Mouse (Mus musculus) liver, embryonic 14.5 days (tissue): ENCODE results near the gene Eif4g2. TPM values are rescaled to one million over a fixed set of nuclear protein-coding genes. Genes with fewer than 3 reads are reported as not detected.
A peak's percentile ranks its signal among the peaks of the same experiment; 100 is the strongest.

ENCODE experiments used
- ATAC-seq: fragments of 200-750 bp; cut with Nextera tagmentation; 2 replicates; pipeline ENCODE4 v1.8.0; 2017; ENCODE audit warnings: moderate number of reproducible peaks, mild to moderate bottlenecking, moderate library complexity; ENCODE audit not compliant: insufficient read depth
- DNase-seq, 3 experiments: peaks; one replicate each; pipeline ENCODE4 v3.0.0-alpha.2; 2012 to 2013; ENCODE audit warnings: low read depth in 3 of 3, low spot score in 3 of 3
- H3K27ac ChIP-seq: fragments of 300-500 bp; sonication (generic); 2 replicates; pipeline ENCODE4 v1.5.1; 2014; ENCODE audit warnings: moderate library complexity, mild to moderate bottlenecking, control low read depth, inconsistent platforms
- H3K27me3 ChIP-seq: fragments of 300-500 bp; sonication (generic); 2 replicates; pipeline ENCODE4 v1.6.1; 2014; ENCODE audit warnings: mild to moderate bottlenecking, low read length, moderate library complexity; ENCODE audit not compliant: control insufficient read depth, insufficient read depth
- H3K36me3 ChIP-seq: fragments of 300-500 bp; sonication (generic); replicated peaks from 2 replicates; pipeline ENCODE4 v1.6.1; 2014; ENCODE audit warnings: low read depth; ENCODE audit not compliant: control insufficient read depth, insufficient read depth
- H3K4me1 ChIP-seq, 2 experiments: fragments of 200-500 bp in 1 of 2; fragments of 300-500 bp in 1 of 2; sonication (generic) in 1 of 2; replicated peaks; 2 replicates each; pipeline ENCODE4 v1.6.1; 2012 to 2014; ENCODE audit warnings: antibody characterized with exemption in 1 of 2, inconsistent platforms in 1 of 2, low read length in 1 of 2; ENCODE audit not compliant: control insufficient read depth in 2 of 2, insufficient read depth in 2 of 2
- H3K4me2 ChIP-seq: fragments of 300-500 bp; sonication (generic); 2 replicates; pipeline ENCODE4 v1.6.1; 2014; ENCODE audit warnings: low read depth, mild to moderate bottlenecking, control low read depth, moderate library complexity
- H3K4me3 ChIP-seq, 2 experiments: fragments of 200-500 bp in 1 of 2; fragments of 300-500 bp in 1 of 2; sonication (generic) in 1 of 2; 2 replicates each; pipeline ENCODE4 v1.5.1; 2012 to 2014; ENCODE audit warnings: low read depth in 2 of 2, low read length in 2 of 2, mild to moderate bottlenecking in 2 of 2, control low read depth in 1 of 2, inconsistent platforms in 1 of 2, moderate library complexity in 1 of 2; ENCODE audit not compliant: insufficient read depth in 1 of 2
- H3K9ac ChIP-seq: fragments of 300-500 bp; sonication (generic); replicated peaks from 2 replicates; pipeline ENCODE4 v1.6.1; 2014; ENCODE audit warnings: mild to moderate bottlenecking, control low read depth, moderate library complexity
- H3K9me3 ChIP-seq: fragments of 300-500 bp; sonication (generic); 2 replicates; pipeline ENCODE4 v1.6.1; 2016; ENCODE audit warnings: low read length, mixed read lengths; ENCODE audit not compliant: control insufficient read depth
- CTCF ChIP-seq: IDR thresholded peaks from 2 replicates; pipeline ENCODE4 v1.5.1; 2016; ENCODE audit warnings: antibody characterized with exemption, low read depth, control low read depth
- EP300 ChIP-seq: IDR thresholded peaks from 2 replicates; pipeline ENCODE4 v1.6.1; 2016; ENCODE audit warnings: antibody characterized with exemption, low read depth
- WGBS: fragments of 180-500 bp; shearing (Covaris S2); extraction: QIAGEN DNeasy Blood & Tissue Kit; methylation state at CpG from one replicate; pipeline ENCODE4 v1.1.7; 2014; ENCODE audit not compliant: insufficient replicate concordance; 5-methylcytosine and 5-hydroxymethylcytosine counted together
- polyA plus RNA-seq, 2 experiments: library from polyadenylated mRNA; depleted of rRNA in 1 of 2; stranded (reverse) in 1 of 2; unstranded in 1 of 2; fragments of >200 nt; fragmentation: Nextera tagmentation in 1 of 2; extraction: Ambion mirVana in 1 of 2; gene quantifications; 2 replicates each; pipeline versions ENCODE4 v1.2.1 to v1.2.3; 2012 to 2014

Eif4g2 gene
- polyA plus RNA-seq (2012; rRNA removed), result 63.6 and 135 TPM in 2 replicates
- polyA plus RNA-seq (2014; fragmentation: Nextera tagmentation; extraction: Ambion mirVana), result 464 and 494 TPM in 2 replicates

DNA sequence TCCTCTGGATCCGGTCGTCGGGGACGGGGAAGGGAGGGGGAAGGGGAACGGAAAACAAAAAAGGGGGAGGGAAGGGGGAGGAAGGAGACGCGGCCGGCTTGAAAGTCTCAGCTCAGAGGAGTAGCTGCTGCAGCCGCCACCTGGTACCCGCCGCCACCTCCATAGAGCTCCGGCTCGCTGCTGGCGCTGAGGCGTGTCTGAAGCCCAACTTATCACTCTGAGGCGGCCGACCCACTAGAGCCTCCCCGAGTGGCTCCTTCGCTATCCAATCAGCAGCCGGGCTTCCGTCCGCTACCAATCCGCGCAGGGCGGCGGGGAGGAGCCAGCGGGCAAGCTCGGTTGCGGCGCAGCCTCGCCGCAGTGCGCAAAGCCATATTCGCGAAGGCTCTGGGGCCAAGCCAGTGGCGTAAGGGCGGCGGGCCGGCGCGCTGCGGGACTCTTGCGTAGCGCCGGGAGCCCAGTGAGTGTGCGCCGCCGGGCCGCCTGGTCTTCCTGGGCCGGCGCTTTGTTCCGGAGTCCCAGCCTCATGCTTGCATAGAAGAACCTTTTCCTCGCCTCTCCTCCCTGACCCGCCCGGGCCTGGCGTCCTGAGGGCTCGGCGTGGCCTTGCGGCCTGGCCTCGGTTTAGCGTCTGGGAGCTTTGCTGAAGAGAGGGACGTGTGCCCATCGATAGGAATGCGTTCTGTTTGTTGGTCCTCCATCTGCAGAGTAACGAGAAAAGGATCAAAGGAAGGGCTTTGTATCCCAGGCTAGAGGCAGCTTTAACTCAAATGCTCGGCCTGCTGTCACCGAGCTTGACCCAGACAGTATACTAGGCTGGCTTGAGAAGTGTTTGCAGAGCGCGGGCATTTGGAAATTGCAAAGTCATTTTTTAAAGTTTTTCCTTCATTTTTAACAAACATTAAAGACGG lies at the start of gene Eif4g2:
Eif4g2 (minus strand) TSS at position 209 of the 911 bp plus-strand sequence.
- TF ChIP-seq CTCF, result no peak
- TF ChIP-seq EP300, result peak; percentile 63

GRCm38 (mm10) chr7:111132596-111132995 lies 49.8 kb upstream of the Eif4g2 start:
- TF ChIP-seq EP300 (no peak), CTCF (no peak)
- Histone ChIP-seq H3K27ac (no peak overlapping the region), H3K4me3 (no peak overlapping the region), H3K27me3 (no peaks in the 10 kb centered on the region), H3K9me3 (no peaks in the 10 kb centered on the region), H3K4me1 (peaks cover 17 to 23% of the 10 kb centered on the region in 2 experiments), H3K9ac (no peak overlapping the region), H3K4me2 (no peak overlapping the region), H3K36me3 (no peaks in the 10 kb centered on the region)
- no peak for ATAC-seq
- DNase-seq, result no peak
- WGBS, result 38% methylated on average over 2 of the region's 2 CpGs

More for the DNA sequence above, at the start of gene Eif4g2:
- Histone ChIP-seq H3K27ac (peak within 1 kb of the TSS; percentile 96), H3K4me2 (peak within 1 kb of the TSS; percentile 91), H3K4me3 (peak within 1 kb of the TSS; percentile 90 to 93), H3K9ac (peak within 1 kb of the TSS; percentile 100), H3K9me3 (no peaks in the 10 kb centered on the region), H3K36me3 (peaks cover 38% of the 10 kb centered on the region), H3K4me1 (peaks cover 16 to 28% of the 10 kb centered on the region in 2 experiments), H3K27me3 (no peaks in the 10 kb centered on the region)
- ATAC-seq (peak; percentile 96), DNase-seq (peak; percentile 97 to 98 (median 98))
- under 1% methylated on average over 70 of the region's 70 CpGs for WGBS

DNA sequence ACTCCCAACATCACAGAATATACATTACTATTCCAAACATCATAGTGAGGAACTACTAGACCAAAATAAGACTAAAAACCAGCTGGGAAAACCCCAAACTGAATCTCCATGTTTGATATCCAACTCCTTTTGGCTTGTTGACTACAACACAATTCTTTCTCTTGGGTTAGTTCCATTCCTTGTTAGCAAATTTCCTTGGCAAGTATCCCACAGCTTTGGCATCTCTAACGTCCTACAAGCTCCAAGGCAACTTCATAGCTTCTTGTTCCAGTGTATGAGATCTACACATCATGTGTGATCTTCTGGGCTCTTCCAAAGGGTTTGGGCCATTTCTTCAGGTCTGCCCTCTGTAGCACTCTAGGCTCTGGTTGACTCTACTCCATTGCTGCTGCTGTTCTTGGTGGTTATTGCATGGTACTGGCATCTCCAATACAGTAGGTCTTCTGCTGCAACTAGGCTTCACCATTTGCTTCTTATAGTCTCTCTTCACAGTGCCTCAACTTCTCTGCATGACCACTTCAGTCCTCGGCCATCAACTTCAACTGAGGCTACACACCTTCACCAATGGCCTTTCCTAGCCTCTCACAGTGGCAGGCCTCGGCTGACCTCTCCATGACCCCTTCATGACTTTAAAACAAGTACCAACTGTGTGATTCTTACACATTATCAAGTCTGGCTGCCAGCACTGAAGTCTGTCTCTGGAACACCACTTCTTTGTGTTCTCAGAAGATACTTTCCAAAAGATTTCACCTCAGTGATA lies 44.0 kb upstream of the Eif4g2 start:
- ATAC-seq, result no peak
- Histone ChIP-seq H3K4me1 (peaks cover 8 to 14% of the 10 kb centered on the region in 2 experiments), H3K36me3 (no peaks in the 10 kb centered on the region), H3K9me3 (no peaks in the 10 kb centered on the region), H3K4me3 (no peak overlapping the region), H3K27me3 (no peaks in the 10 kb centered on the region), H3K27ac (no peak overlapping the region), H3K4me2 (no peak overlapping the region), H3K9ac (no peak overlapping the region)
- TF ChIP-seq CTCF, result no peak
- no peak for TF ChIP-seq EP300
- WGBS, result 52% methylated on average over 3 of the region's 3 CpGs
- no peak for DNase-seq

GRCm38 (mm10) chr7:111123761-111124546 lies 41.1 kb upstream of the Eif4g2 start:
- H3K27ac ChIP-seq, result no peak overlapping the region
- DNase-seq (no peak), ATAC-seq (no peak)
- H3K4me3 ChIP-seq, result peak overlapping the region in 1 of 2 experiments; percentile 14; a peak in 1 of 4 replicates
- H3K4me2 ChIP-seq, result peak overlapping the region; percentile 48
- H3K9me3 ChIP-seq, result no peaks in the 10 kb centered on the region
- no peaks in the 10 kb centered on the region for H3K36me3 ChIP-seq
- no peak overlapping the region for H3K9ac ChIP-seq
- WGBS, result 77% methylated on average over 2 of the region's 2 CpGs
- H3K4me1 ChIP-seq, result peaks cover 15 to 17% of the 10 kb centered on the region in 2 experiments
- no peak for TF ChIP-seq CTCF
- no peak for TF ChIP-seq EP300
- H3K27me3 ChIP-seq, result no peaks in the 10 kb centered on the region
